Mouse (Mus musculus): ENCODE measurements at regions not wholly inside any gene's neighbourhood (a gene's known extent, or its start where the extent isn't known, plus 50 kb on each side); places are given as distances from the start of the nearest gene placed in this dataset.
A peak's percentile ranks its signal among the peaks of the same experiment; 100 is the strongest.

DNA sequence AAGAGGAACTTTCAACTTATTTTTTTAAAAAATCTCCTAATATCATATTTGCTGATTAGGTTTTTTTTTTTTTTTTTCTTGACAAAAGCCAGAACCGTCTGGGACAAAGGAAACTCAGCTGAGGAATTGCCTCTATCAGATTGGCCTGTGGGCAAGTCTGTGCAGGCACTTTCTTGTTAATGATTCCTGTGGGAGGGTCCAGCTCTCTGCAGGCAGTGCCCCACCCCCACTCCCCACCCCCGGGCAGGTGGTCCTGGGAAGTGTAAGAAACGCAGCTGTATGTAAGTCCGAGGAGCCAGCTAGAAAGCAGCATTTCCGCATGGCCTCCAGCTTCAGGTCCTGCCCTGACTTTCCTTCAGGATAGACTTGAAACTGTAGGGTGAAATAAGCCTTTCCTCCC, 377.7 kb downstream of the Sox2 start:
- DNase-seq (ENCODE audit: low spot score in 2 of 2), result no peak

DNA sequence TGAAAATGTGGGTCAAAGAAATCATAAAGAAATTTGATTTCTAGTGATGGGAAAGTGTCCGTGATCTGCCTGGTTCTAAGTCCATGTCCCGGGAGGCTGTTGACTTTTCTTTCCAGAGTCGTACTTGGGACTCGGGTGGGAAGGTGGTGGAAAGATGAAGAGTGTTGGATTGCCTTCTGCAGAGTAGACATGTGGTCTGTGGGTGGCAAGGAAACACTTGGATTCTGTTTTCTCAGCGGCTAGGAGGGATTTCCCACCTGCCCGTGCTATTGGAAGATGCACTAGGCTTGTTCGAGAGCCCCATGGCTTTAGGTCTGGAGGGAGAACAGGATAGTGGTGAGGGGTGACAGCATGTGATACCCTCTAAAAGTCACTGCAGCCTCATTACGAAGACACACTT, 379.7 kb downstream of the Sox2 start:
- peak in 1 of 2 experiments; percentile 29 for DNase-seq (ENCODE audit: low spot score in 2 of 2)

DNA sequence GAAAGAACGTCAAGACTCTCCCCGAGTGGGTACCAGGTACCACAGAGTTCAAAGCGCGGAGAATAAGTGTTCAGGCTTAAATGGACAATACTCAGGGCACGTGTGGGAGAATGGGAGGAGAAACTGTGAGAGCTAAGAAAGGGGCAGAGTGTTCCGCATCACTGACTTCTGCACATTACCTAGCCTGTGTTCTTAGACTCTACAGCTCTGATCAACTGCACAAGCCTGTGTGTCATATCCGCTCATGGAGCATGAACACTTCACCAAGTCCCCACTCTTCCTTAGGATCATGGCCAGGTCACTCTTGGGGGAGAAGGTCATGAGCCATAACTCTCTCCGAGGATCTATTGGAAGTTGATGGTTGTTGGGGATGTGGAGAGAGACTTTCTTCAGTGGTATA, 383.4 kb downstream of the Sox2 start:
- DNase-seq (ENCODE audit: low spot score in 2 of 2), result no peak

DNA sequence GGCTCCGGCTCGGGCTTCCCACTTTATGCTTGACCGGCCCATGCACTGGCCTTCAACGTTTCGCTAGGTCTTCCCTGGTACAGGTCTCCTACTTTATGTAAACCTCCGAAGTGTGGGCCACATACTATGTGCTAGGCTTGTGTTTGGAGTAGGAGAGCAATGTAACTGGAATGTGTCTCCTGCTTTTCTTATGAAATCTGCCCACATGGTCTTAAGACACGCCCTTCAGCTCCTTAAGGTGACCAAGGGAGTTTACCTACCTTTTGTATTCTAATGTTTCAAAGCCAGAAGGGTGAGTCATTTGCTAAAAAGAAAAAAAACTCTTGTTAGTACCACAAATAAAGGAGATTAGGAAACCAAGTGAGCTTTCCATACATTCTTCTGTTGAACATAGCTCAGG, 385.0 kb downstream of the Sox2 start:
- DNase-seq (ENCODE audit: low spot score in 2 of 2), result no peak

DNA sequence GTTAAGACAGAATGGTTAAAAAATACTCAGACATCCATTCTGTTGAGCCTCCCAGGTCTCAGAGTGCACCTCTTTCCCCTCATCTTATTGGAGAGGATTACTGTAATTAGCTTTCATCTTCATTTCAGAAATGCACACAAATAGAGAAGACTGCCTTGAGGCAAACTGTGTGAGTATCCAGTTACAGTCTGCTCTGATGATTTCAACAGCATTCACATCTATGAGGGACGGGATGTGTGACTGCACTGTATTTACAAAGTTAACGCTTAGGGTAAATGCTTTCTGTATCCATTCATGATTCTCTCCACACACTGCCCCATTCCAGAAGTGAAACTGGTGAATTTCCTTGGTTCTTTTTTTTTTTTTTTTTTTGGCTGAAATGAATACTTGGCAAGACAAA, 393.5 kb downstream of the Sox2 start:
- no peak for DNase-seq (ENCODE audit: low spot score in 2 of 2)

DNA sequence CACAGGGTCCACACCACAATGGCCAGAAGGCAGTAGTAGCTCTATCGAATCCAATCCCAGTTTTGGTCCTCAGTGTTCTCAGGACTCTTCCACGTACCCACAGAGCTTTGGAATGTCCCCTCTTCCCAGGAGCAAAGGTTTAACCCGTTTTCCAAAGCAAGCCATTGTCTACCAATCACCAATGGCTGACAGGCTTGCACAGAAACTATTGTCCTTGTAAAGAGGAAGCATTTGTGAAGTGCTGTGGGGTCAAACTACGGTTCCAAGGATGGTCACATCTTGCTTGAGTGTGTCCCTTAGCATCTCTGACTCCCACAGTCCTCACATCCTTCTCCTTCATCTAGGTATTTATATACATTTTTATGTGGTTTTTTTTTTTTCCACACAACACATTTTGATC, 409.2 kb downstream of the Sox2 start:
- no peak for DNase-seq (ENCODE audit: low spot score in 2 of 2)

DNA sequence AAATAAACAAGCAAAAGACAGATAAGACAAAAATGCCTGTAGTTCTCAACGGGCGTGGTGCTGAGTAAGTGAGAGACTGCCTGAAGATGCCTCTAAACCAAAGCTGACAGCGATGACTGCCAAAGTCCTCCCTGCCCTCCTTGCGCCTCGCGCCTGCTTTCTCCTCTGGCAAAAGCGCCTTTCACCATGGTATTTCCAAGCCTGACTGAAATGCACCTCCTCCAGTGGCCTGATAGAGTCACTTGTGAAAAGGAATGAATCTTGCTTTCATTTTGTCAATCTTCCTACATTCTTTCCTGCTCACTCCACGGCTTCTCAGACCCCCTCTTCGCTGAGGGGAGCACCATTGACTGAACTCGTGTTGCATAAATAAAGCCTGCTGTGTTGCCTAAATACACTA, 409.8 kb downstream of the Sox2 start:
- peak in 1 of 2 experiments; percentile 26 for DNase-seq (ENCODE audit: low spot score in 2 of 2)

DNA sequence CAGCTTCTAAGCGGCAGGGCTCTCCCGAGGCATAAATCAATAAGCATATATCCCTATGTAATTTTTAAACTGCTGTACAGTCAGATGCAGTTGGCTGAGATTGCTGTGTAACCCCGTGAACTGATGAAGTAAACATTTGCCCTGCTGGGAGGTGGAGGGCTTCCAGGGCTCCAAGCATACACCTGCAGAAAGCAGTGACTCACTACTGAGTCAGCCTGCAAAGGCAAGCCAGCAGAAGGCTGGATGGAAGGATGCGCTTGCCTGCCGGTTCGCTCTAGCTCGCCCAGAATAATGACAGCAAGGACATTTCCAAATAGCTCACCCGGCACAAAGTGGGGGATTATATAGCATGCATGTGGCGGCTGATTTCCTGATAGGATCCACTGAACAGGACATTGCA, 416.6 kb downstream of the Sox2 start:
- peak; percentile 28 to 44 for DNase-seq (ENCODE audit: low spot score in 2 of 2)

DNA sequence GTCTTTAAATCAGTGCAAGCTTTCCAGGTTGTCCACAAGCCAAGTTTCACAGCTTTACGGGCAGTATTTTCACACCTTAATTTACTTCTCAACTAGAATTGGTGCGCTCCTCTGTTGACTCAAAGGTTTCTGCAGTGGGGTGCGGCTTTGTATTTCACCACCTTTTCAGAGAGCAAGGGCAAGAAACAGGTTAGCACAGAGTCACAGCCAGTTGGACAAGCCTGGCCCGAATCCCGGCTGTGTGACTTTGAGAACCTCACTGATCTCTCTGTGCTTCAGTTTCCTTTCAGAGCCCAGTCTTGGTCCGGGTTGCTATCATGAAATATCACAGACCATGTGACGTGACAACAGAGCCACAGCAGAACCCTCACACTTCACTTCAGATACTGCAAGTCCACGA, 418.4 kb downstream of the Sox2 start:
- DNase-seq (ENCODE audit: low spot score in 2 of 2), result no peak

DNA sequence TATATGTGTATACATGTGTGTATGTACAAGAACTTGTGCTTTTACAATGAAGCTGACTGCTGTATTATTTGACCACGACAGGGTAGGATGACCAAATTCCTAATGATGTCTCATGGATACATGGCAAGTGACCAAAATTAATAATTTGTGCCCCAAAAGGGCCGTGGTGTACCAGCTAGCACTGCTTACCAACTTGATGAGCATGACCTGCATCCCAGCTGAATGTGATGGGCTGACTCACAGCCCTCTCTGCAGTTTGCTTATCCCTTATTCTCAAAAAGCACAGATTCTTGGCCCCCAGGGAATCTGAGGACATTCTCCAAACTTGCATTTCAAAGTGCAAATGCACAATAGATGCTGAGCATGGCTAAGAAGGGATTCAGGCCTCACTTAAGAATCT, 420.8 kb downstream of the Sox2 start:
- no peak for DNase-seq (ENCODE audit: low spot score in 2 of 2)

DNA sequence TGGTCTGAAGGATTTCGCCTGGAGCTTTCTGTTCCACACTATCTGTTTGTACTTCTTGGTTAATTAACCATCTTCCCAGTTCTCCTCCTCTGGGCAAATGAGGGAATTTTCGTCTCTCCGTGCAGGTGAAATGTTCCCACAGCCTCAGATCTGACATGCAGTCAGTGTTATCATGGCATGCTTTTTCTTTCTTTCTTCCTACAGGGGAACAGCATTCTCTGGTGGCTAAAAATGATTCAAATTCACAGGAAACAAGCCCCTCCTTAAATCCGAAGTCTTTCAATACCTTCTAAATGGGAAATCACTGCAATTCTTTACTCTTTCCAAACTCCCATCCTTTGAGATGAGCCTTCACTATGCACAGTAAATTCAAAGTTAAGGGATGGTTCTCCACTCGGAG, 429.7 kb downstream of the Sox2 start:
- DNase-seq (ENCODE audit: low spot score in 2 of 2), result no peak

DNA sequence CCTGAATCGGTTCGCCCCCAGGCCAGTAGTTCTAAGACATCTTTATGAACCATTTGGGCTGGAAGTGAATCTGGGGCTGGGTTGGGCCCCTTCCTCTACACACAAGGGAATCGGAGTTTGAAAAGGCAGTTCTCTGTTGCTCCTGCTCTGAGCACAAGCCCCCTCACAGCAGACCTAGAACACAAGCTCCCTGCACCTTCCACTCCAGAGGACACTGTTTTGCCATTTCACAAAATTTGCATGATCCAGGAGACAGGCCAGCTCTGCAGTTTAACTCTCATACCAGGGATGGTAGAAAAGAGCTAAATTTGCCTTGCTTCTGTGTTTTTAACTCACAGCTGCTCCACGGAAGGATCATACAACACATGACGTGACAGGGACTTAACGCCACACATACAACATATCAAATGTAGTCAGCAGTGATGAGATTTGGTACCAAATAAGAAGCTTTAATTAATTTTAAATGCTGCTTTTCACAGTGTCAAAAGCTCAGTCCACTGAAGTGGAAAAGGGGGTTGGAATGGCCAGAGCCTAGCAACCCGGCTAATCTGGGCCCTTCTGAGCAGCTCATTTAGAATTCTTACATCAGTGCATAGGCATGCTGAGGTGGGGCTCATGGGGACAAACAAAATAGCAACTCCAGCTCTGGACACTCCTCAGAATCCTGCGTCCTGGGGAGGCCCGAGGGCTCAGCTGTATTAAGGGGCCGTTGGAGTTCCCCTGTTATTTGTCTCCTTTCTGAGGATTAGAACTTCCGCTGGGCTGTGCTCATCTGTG, 434.1 kb downstream of the Sox2 start:
- DNase-seq (ENCODE audit: low spot score in 2 of 2), result peak in 1 of 2 experiments; percentile 37

DNA sequence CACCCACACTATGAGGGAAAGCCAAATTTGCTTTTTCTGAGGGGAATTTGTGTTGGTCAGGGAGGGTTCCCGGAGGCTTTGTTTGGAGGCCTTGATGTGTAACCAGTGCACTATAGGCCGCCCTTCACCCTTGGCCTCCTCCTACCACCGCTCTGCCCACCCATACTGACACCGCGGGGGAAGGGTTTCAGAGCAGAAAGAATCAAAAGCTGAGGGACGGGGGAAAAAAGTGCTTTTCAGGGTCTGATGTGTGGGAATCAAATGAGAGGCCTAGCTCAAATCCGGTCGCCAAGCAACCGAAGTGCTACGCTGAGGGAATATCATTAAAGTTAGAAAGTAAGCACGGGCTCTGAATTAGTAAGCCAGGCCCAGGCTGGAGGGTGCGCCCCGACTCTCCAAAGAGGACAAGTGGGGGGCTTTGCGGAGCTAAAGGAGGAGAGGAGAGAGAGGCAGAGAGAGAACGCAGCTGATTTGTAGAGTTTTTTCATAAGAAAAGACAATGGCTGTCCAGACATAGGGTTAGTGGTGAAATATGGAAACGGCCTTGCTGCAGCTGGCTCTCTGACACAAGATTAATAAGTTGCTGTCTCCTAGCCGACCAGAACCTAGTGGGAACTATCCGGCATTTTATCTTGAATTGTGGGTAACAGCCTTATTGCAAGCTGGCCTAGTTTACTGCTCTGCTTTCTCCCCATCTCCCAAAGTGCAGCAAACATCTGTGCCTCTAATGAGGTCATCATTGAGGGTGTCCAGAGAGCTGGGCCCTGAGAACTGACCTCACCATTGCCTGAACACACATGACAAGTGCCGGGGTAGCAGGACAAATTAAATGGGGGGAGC, 438.3 kb downstream of the Sox2 start:
- DNase-seq (ENCODE audit: low spot score in 2 of 2), result peak; percentile 83 to 89

DNA sequence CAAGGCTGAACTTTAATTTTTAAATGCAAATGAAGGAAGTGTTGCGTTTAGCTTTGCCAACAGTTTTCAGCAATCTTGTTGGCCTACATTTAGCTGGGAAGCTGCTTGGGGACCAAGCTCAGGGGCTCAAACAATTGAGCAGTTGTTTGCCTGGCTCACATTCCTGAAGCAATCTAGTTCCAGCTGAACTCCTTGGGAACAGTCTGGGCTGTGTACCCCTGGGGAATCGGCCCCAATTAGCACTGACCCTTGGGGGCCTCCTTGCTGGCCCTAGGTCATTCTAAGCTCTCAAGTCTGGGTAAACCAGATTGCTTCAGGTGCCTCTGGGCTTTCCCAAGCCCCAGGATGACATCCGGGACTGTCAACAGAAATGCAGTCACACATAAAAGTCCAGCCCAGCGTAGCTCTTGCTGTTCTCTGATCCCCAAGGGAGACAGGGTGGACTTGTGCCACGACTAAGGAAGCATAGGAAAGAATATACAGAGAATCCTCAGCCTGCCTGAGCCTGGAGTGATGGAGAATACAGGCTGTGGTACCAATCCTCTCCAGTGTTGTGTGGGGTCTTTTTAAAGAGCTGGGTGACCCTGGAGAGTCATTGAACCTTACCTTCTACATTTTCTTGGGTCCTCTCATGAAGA, 440.4 kb downstream of the Sox2 start:
- peak; percentile 60 to 69 for DNase-seq (ENCODE audit: low spot score in 2 of 2)

DNA sequence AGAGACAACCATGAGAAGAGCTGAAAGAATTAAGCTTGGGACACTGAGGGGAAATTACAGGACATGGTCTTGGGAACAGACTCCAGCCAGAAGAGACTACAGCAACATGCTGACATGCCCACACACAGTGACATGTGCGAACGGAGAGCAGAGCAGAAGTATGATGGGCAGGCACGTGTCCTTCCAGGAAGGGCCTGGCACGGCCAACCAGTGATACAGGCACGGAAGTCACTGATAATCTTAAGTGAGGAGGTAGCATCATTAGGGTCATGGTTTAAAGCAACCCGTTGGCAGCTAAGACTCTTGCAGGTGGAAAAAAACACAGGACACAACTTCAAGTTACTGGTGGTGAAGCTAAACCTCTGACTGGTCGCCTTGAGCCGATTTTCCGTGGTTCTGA, 442.8 kb downstream of the Sox2 start:
- DNase-seq (ENCODE audit: low spot score in 2 of 2), result no peak

DNA sequence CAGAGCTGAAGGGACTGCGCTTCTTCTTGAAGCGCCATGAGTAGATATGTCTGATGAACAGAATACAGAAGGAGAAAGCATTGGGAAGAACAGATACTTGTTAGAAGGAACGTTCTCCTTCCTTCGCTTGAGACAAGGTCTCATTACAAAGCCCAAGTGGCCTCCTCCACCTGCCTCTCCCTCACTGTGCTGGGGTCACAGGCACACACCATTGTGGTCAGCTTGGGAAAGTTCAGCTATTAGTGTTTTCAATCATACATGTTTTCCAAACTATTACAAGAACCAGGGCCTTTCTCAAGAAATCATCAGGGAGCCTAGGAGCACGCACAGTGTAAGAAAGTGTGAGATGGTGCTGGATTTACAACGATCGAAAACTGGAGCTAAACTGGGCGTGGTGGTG, 445.0 kb downstream of the Sox2 start:
- DNase-seq (ENCODE audit: low spot score in 2 of 2), result no peak

DNA sequence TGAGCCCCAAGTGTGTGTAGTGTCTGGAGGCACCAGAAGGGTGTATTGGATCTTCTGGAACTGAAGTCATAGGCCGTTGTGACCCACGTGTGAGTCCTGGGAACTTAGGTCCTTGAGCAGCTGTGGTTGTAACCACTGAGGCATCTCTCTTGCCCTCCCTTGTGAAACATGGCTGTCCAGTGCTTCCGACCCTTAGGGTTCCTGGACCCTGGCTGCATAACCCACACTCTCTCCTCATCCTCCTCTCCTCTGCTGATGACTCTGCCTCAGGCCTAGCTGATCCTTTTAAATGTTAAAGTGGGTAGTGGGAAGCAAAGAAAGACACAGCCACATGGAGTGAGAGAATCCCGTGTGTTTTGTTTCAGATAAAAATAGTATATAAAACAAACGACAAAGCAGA, 446.2 kb downstream of the Sox2 start:
- DNase-seq (ENCODE audit: low spot score in 2 of 2), result no peak

DNA sequence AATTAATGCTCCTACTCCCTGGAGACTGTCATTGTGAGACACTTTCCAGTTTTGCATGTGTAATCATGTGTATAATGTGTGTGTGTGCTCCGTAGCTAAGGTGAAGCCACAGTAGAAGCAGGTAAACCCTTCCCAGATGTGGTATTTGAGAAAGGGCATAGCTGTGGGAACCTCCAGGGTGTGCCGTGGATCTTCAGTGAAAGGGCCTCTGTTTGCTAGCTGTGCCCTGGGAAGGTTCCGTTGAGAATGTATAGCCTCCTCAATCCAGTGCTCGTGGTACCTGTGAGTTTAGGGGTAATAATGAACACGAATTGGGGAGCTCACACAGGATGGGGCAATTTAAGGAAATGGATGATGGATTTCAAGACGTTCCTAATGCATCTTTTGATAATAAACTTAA, 447.6 kb downstream of the Sox2 start:
- no peak for DNase-seq (ENCODE audit: low spot score in 2 of 2)

DNA sequence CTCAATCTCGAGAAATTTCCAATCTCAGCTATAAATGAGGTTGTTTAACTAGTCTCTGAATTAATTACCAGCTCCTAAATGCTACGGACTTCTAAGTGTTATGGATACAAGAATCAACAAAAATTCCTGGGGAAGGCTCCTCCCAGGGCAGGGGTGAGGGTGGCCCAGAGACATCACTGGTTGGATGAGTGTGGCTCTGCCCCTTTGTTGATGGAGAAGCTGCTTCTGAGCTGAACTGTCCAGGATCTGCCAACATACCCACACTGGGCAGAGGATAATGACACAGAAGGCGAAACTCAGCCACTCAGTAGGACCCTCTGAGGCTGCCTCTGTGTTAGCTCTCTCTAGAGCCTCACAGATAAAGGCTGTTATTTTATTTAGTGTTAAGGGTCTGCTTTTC, 449.0 kb downstream of the Sox2 start:
- peak in 1 of 2 experiments; percentile 15 for DNase-seq (ENCODE audit: low spot score in 2 of 2)

DNA sequence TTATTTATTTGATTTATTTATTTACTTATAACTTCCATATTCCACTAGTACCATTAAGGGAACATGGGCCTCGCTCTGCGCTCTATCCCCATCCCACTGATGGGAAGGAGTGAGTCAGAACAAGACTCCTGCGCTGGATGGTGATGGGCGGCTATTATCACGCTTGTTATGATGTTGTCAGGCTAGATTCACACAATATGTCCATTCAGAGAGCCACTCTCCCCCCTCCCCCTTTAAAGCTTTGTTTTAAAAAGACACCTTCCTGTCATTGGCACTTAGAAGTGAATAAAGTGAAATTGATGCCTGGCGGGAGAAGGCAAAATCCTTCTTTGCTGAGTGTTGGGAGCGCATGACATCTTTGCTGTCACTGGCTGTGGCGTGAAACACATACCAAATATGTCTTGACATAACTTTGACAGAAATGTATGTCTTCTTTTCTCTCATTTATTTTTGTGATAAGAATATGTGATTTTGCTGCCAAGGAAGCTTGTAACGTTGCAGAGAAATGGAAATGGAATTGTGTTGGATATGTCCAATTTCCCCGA, 449.7 kb downstream of the Sox2 start:
- DNase-seq (ENCODE audit: low spot score in 2 of 2), result no peak

DNA sequence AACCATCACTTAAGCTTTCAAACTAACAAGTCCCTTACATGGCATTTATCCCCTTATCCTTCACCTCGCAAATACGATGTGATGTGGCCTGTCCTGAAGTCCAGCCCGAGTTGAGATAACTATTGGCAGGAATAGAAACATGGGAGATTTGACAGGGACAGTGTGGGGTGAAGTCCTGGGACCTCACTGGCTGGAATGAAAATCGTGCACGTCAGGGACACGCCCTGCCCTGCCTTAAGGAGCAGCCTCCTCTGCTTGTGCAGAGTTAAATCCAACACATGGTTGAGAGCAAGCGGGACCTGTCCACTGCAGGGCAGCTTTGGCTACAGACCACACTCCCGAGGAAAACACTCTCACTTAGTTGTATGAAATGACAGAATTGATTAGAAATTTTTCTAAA, 451.1 kb downstream of the Sox2 start:
- DNase-seq (ENCODE audit: low spot score in 2 of 2), result no peak

DNA sequence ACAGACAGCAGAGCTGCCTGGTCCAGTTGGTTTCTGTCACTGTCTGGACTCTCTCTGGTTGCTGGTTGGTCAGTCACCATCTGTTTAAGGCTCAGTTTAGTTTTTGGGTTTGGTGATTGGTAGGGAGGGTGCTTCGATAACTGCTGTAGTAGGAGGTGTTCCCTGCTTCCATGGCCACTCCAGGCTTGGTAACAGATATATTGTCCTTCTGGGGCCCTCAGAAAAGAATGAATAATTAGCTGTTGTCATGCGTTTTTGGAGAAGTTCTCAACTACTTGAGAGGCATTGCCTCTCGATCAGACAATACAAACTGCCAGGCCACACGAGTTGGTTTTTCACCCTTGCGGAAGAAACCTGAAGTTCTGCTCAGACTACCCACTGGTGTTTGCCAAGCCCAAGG, 451.7 kb downstream of the Sox2 start:
- DNase-seq (ENCODE audit: low spot score in 2 of 2), result peak in 1 of 2 experiments; percentile 11
